Mouse (Mus musculus) brain, adult 2 months (tissue): ENCODE measurements at regions not wholly inside any gene's neighbourhood (a gene's known extent, or its start where the extent isn't known, plus 50 kb on each side); places are given as distances from the start of the nearest gene placed in this dataset.
A peak's percentile ranks its signal among the peaks of the same experiment; 100 is the strongest.

Experiments used
- DNase-seq: peaks from one replicate; pipeline ENCODE4 v3.0.0; 2011; ENCODE audit warnings: low read depth, low spot score

- no peak for DNase-seq
Observed at GRCm38 (mm10) chr7:137879296-137879695, 441.9 kb downstream of the Glrx3 start.

- DNase-seq, result no peak
Observed at GRCm38 (mm10) chr7:137882876-137883275, 445.5 kb downstream of the Glrx3 start.

GRCm38 (mm10) chr7:137883701-137884100 lies 446.3 kb downstream of the Glrx3 start:
- DNase-seq, result peak; percentile 50

- DNase-seq, result no peak
Observed at GRCm38 (mm10) chr7:137885146-137885545, 447.7 kb downstream of the Glrx3 start.

- no peak for DNase-seq
Observed at GRCm38 (mm10) chr7:137888731-137889130, 451.3 kb downstream of the Glrx3 start.

- DNase-seq, result no peak
Observed at GRCm38 (mm10) chr7:137906424-137907060, 469.1 kb downstream of the Glrx3 start.

- DNase-seq, result no peak
Observed at GRCm38 (mm10) chr7:137909456-137909855, 472.0 kb downstream of the Glrx3 start.

GRCm38 (mm10) chr7:137913551-137914105 lies 476.2 kb downstream of the Glrx3 start:
- DNase-seq, result no peak

- no peak for DNase-seq
Observed at GRCm38 (mm10) chr7:137914506-137914905, 477.1 kb downstream of the Glrx3 start.

GRCm38 (mm10) chr7:137916351-137916750 lies 478.9 kb downstream of the Glrx3 start:
- DNase-seq, result peak; percentile 56

GRCm38 (mm10) chr7:137924464-137925167 lies 472.9 kb downstream of the Tcerg1l start:
- peak; percentile 81 for DNase-seq

- no peak for DNase-seq
Observed at GRCm38 (mm10) chr7:137925656-137926055, 471.9 kb downstream of the Tcerg1l start.

GRCm38 (mm10) chr7:137927371-137927770 lies 470.2 kb downstream of the Tcerg1l start:
- DNase-seq, result no peak

- DNase-seq, result no peak
Observed at GRCm38 (mm10) chr7:137930200-137930599, 467.3 kb downstream of the Tcerg1l start.

GRCm38 (mm10) chr7:137935896-137936295 lies 461.6 kb downstream of the Tcerg1l start:
- no peak for DNase-seq

GRCm38 (mm10) chr7:137939116-137939515 lies 458.4 kb downstream of the Tcerg1l start:
- DNase-seq, result no peak

- DNase-seq, result no peak
Observed at GRCm38 (mm10) chr7:137940084-137940483, 457.4 kb downstream of the Tcerg1l start.

GRCm38 (mm10) chr7:137944991-137945390 lies 452.5 kb downstream of the Tcerg1l start:
- DNase-seq, result no peak

GRCm38 (mm10) chr7:137947424-137947823 lies 450.1 kb downstream of the Tcerg1l start:
- no peak for DNase-seq

- no peak for DNase-seq
Observed at GRCm38 (mm10) chr7:137957354-137957753, 440.2 kb downstream of the Tcerg1l start.

GRCm38 (mm10) chr7:137957848-137958247 lies 439.7 kb downstream of the Tcerg1l start:
- no peak for DNase-seq

GRCm38 (mm10) chr7:137963470-137964095 lies 433.9 kb downstream of the Tcerg1l start:
- DNase-seq, result peak; percentile 77
